Mouse (Mus musculus) intestine, embryonic 16.5 days (tissue): Measurements from ENCODE around the gene Parp2. TPM values are rescaled to one million over a fixed set of nuclear protein-coding genes. Genes with fewer than 3 reads are reported as not detected.

Experiments
- ATAC-seq: fragments of 200-750 bp; cut with Nextera tagmentation; 2 replicates; pipeline ENCODE4 v1.8.0; 2017; ENCODE audit warnings: moderate TSS enrichment, moderate library complexity
- H3K27ac ChIP-seq: fragments of 300-500 bp; sonication (generic); 2 replicates; pipeline ENCODE4 v1.5.1; 2014; ENCODE audit warnings: mild to moderate bottlenecking, low read length
- H3K27me3 ChIP-seq: fragments of 300-500 bp; sonication (generic); replicated peaks from 2 replicates; pipeline ENCODE4 v1.6.1; 2014; ENCODE audit warnings: low read length, control low read depth, mixed read lengths; ENCODE audit not compliant: control insufficient read depth, insufficient read depth
- H3K36me3 ChIP-seq: fragments of 300-500 bp; sonication (generic); 2 replicates; pipeline ENCODE4 v1.6.1; 2014; ENCODE audit warnings: low read length, control low read depth; ENCODE audit not compliant: control insufficient read depth, insufficient read depth
- H3K4me1 ChIP-seq: fragments of 300-500 bp; sonication (generic); 2 replicates; pipeline ENCODE4 v1.6.1; 2014; ENCODE audit warnings: low read length, control low read depth, mixed read lengths; ENCODE audit not compliant: control insufficient read depth, insufficient read depth
- H3K4me2 ChIP-seq: fragments of 300-500 bp; sonication (generic); 2 replicates; pipeline ENCODE4 v1.6.1; 2014; ENCODE audit warnings: low read depth, low read length, control low read depth
- H3K4me3 ChIP-seq: fragments of 300-500 bp; sonication (generic); 2 replicates; pipeline ENCODE4 v1.5.1; 2014; ENCODE audit warnings: mild to moderate bottlenecking, low read length
- H3K9ac ChIP-seq: fragments of 300-500 bp; sonication (generic); 2 replicates; pipeline ENCODE4 v1.6.1; 2014; ENCODE audit warnings: low read depth, low read length
- H3K9me3 ChIP-seq: fragments of 300-500 bp; sonication (generic); 2 replicates; pipeline ENCODE4 v1.6.1; 2016; ENCODE audit warnings: low read length, control low read depth; ENCODE audit not compliant: control insufficient read depth
- WGBS: fragments of 180-500 bp; shearing (Covaris S2); extraction: QIAGEN DNeasy Blood & Tissue Kit; methylation state at CpG from one replicate; pipeline ENCODE4 v1.1.7; 2014; 5-methylcytosine and 5-hydroxymethylcytosine counted together
- polyA plus RNA-seq: library from polyadenylated mRNA; unstranded; fragments of >200 nt; fragmentation: Nextera tagmentation; extraction: Ambion mirVana; gene quantifications from 2 replicates; pipeline ENCODE4 v1.2.1, GENCODE M21; 2015

Parp2 gene
- polyA plus RNA-seq, 1 experiment from 2014 or later: 60.6 TPM

- no peaks in the 10 kb centered on the region for H3K9me3 ChIP-seq
- H3K27me3 ChIP-seq: no peaks in the 10 kb centered on the region
- 85% methylated on average over 2 of the region's 2 CpGs for WGBS
- peak; percentile 70 for ATAC-seq
- H3K36me3 ChIP-seq: peaks cover 3% of the 10 kb centered on the region
- no peaks in the 10 kb centered on the region for H3K4me1 ChIP-seq
- H3K27ac ChIP-seq: peak overlapping the region; percentile 62
- no peak overlapping the region for H3K4me3 ChIP-seq
- no peak overlapping the region for H3K9ac ChIP-seq
- H3K4me2 ChIP-seq: no peak overlapping the region
Observed at GRCm38 (mm10) chr14:50813060-50813459, 5.4 kb downstream of the Parp2 start.

- H3K9me3 ChIP-seq: no peaks in the 10 kb centered on the region
- 80% methylated on average over 2 of the region's 2 CpGs for WGBS
- H3K4me1 ChIP-seq: no peaks in the 10 kb centered on the region
- peaks cover 19% of the 10 kb centered on the region for H3K36me3 ChIP-seq
- H3K9ac ChIP-seq: no peak overlapping the region
- no peak for ATAC-seq
- no peak overlapping the region for H3K27ac ChIP-seq
- no peak overlapping the region for H3K4me2 ChIP-seq
- no peaks in the 10 kb centered on the region for H3K27me3 ChIP-seq
- H3K4me3 ChIP-seq: no peak overlapping the region
Observed at GRCm38 (mm10) chr14:50823240-50823639, 15.6 kb downstream of the Parp2 start.

GRCm38 (mm10) chr14:50824219-50824618, 16.6 kb downstream of the Parp2 start:
- Histone ChIP-seq H3K9me3 (no peaks in the 10 kb centered on the region), H3K4me3 (no peak overlapping the region), H3K27ac (no peak overlapping the region), H3K36me3 (peaks cover 20% of the 10 kb centered on the region), H3K9ac (no peak overlapping the region), H3K4me2 (no peak overlapping the region), H3K4me1 (no peaks in the 10 kb centered on the region), H3K27me3 (no peaks in the 10 kb centered on the region)
- no peak for ATAC-seq
- 86% methylated on average over 9 of the region's 9 CpGs for WGBS

GRCm38 (mm10) chr14:50826579-50826978, 18.9 kb downstream of the Parp2 start:
- no peak overlapping the region for H3K27ac ChIP-seq
- H3K4me3 ChIP-seq: no peak overlapping the region
- H3K9ac ChIP-seq: no peak overlapping the region
- no peaks in the 10 kb centered on the region for H3K9me3 ChIP-seq
- 91% methylated on average over 4 of the region's 4 CpGs for WGBS
- ATAC-seq: no peak
- H3K4me2 ChIP-seq: no peak overlapping the region
- H3K27me3 ChIP-seq: no peaks in the 10 kb centered on the region
- H3K4me1 ChIP-seq: no peaks in the 10 kb centered on the region
- peaks cover 13% of the 10 kb centered on the region for H3K36me3 ChIP-seq

- H3K4me3 ChIP-seq: no peak overlapping the region
- H3K4me1 ChIP-seq: no peaks in the 10 kb centered on the region
- ATAC-seq: no peak
- WGBS: 69% methylated on average over 3 of the region's 3 CpGs
- no peaks in the 10 kb centered on the region for H3K27me3 ChIP-seq
- no peak overlapping the region for H3K9ac ChIP-seq
- no peak overlapping the region for H3K27ac ChIP-seq
- H3K9me3 ChIP-seq: no peaks in the 10 kb centered on the region
- peaks cover 6% of the 10 kb centered on the region; the same call in 1 of the 2 replicates for H3K36me3 ChIP-seq
- no peak overlapping the region for H3K4me2 ChIP-seq
Observed at GRCm38 (mm10) chr14:50829878-50830277, 22.2 kb downstream of the Parp2 start.

- Histone ChIP-seq H3K9ac (no peak overlapping the region), H3K27ac (peak overlapping the region; percentile 13), H3K4me3 (no peak overlapping the region), H3K27me3 (no peaks in the 10 kb centered on the region), H3K36me3 (peaks cover 3% of the 10 kb centered on the region), H3K4me2 (no peak overlapping the region), H3K4me1 (no peaks in the 10 kb centered on the region), H3K9me3 (no peaks in the 10 kb centered on the region)
- 77% methylated on average over 10 of the region's 10 CpGs for WGBS
- ATAC-seq: 0 out of 2 replicates have a peak, but pooled peaks have one; percentile 25
Observed at GRCm38 (mm10) chr14:50833964-50834363, 26.3 kb downstream of the Parp2 start.

GRCm38 (mm10) chr14:50834435-50834834, 26.8 kb downstream of the Parp2 start:
- Histone ChIP-seq H3K27ac (peak overlapping the region; percentile 13), H3K4me2 (no peak overlapping the region), H3K4me1 (no peaks in the 10 kb centered on the region), H3K36me3 (peaks cover 3% of the 10 kb centered on the region), H3K4me3 (no peak overlapping the region), H3K27me3 (no peaks in the 10 kb centered on the region), H3K9ac (no peak overlapping the region), H3K9me3 (no peaks in the 10 kb centered on the region)
- peak; percentile 58 for ATAC-seq
- WGBS: 48% methylated on average over 2 of the region's 2 CpGs

GRCm38 (mm10) chr14:50837236-50837635, 29.6 kb downstream of the Parp2 start:
- Histone ChIP-seq H3K27ac (no peak overlapping the region), H3K4me3 (no peak overlapping the region), H3K9ac (no peak overlapping the region), H3K27me3 (no peaks in the 10 kb centered on the region), H3K36me3 (peaks cover 3% of the 10 kb centered on the region), H3K9me3 (no peaks in the 10 kb centered on the region), H3K4me2 (no peak overlapping the region), H3K4me1 (no peaks in the 10 kb centered on the region)
- ATAC-seq: no peak
- 75% methylated on average over 6 of the region's 6 CpGs for WGBS

GRCm38 (mm10) chr14:50855788-50856187, 48.1 kb downstream of the Parp2 start:
- no peaks in the 10 kb centered on the region for H3K4me1 ChIP-seq
- no peaks in the 10 kb centered on the region for H3K9me3 ChIP-seq
- ATAC-seq: peak; percentile 72
- H3K4me3 ChIP-seq: no peak overlapping the region
- no peak overlapping the region for H3K9ac ChIP-seq
- no peak overlapping the region for H3K4me2 ChIP-seq
- H3K36me3 ChIP-seq: peaks cover 6% of the 10 kb centered on the region
- H3K27me3 ChIP-seq: no peaks in the 10 kb centered on the region
- 72% methylated on average over 5 of the region's 5 CpGs for WGBS
- H3K27ac ChIP-seq: no peak overlapping the region

- WGBS: 90% methylated on average over 10 of the region's 10 CpGs
- Histone ChIP-seq H3K36me3 (peaks cover 8% of the 10 kb centered on the region), H3K4me1 (no peaks in the 10 kb centered on the region), H3K27ac (no peak overlapping the region), H3K27me3 (no peaks in the 10 kb centered on the region), H3K4me2 (no peak overlapping the region), H3K4me3 (no peak overlapping the region), H3K9me3 (no peaks in the 10 kb centered on the region), H3K9ac (no peak overlapping the region)
- no peak for ATAC-seq
Observed at GRCm38 (mm10) chr14:50862641-50863040, 55.0 kb downstream of the Parp2 start.
